Mouse (Mus musculus) urinary bladder, postnatal 10 days (tissue): Measurements from ENCODE around the gene Fam229a.
A peak's percentile ranks its signal among the peaks of the same experiment; 100 is the strongest.

Experiments
- DNase-seq: peaks from one replicate; pipeline ENCODE4 v3.0.0; 2022; ENCODE audit warnings: low spot score

The Fam229a gene

GRCm38 (mm10) chr4:129495672-129496562 is 4.9 kb downstream of the Fam229a start:
- DNase-seq: no peak

- DNase-seq: no peak
Observed at GRCm38 (mm10) chr4:129496631-129497030, 5.6 kb downstream of the Fam229a start.

GRCm38 (mm10) chr4:129498941-129499340 is 8.0 kb downstream of the Fam229a start:
- no peak for DNase-seq

- DNase-seq: no peak
Observed at GRCm38 (mm10) chr4:129500017-129500416, 9.0 kb downstream of the Fam229a start.

- peak; percentile 61 for DNase-seq
Observed at GRCm38 (mm10) chr4:129500607-129501566, 9.9 kb downstream of the Fam229a start.

GRCm38 (mm10) chr4:129502327-129502888 is 11.4 kb downstream of the Fam229a start:
- DNase-seq: no peak

- no peak for DNase-seq
Observed at GRCm38 (mm10) chr4:129502901-129503444, 12.0 kb downstream of the Fam229a start.

- no peak for DNase-seq
Observed at GRCm38 (mm10) chr4:129505511-129505910, 14.5 kb downstream of the Fam229a start.

GRCm38 (mm10) chr4:129507434-129508236 is 16.6 kb downstream of the Fam229a start:
- DNase-seq: no peak

- DNase-seq: no peak
Observed at GRCm38 (mm10) chr4:129508237-129508515, 17.2 kb downstream of the Fam229a start.

- DNase-seq: no peak
Observed at GRCm38 (mm10) chr4:129508834-129509600, 18.0 kb downstream of the Fam229a start.

GRCm38 (mm10) chr4:129509650-129510049 is 18.7 kb downstream of the Fam229a start:
- DNase-seq: no peak

GRCm38 (mm10) chr4:129510723-129511412 is 19.9 kb downstream of the Fam229a start:
- no peak for DNase-seq

- DNase-seq: no peak
Observed at GRCm38 (mm10) chr4:129511413-129512096, 20.6 kb downstream of the Fam229a start.

GRCm38 (mm10) chr4:129513086-129513767 is 22.2 kb downstream of the Fam229a start, which contains the start of gene Marcksl1:
Gene Marcksl1, plus strand, starts transcription at chr4:129513581.
- peak; percentile 69 for DNase-seq

GRCm38 (mm10) chr4:129513891-129514290 is 22.9 kb downstream of the Fam229a start:
- DNase-seq: no peak

- no peak for DNase-seq
Observed at GRCm38 (mm10) chr4:129514300-129514898, 23.4 kb downstream of the Fam229a start.

GRCm38 (mm10) chr4:129516925-129517324 is 25.9 kb downstream of the Fam229a start:
- DNase-seq: no peak
